Mouse (Mus musculus) neural tube, embryonic 11.5 days (tissue): Measurements from ENCODE around the gene Cyfip2. TPM values are rescaled to one million over a fixed set of nuclear protein-coding genes. Genes with fewer than 3 reads are reported as not detected.

Experiments
- ATAC-seq: fragments of 200-750 bp; cut with Nextera tagmentation; 2 replicates; pipeline ENCODE4 v1.8.0; 2017; ENCODE audit warnings: moderate number of reproducible peaks, mild to moderate bottlenecking, moderate TSS enrichment, moderate library complexity; ENCODE audit not compliant: insufficient read depth, low FRiP score, low TSS enrichment
- DNase-seq: peaks from one replicate; pipeline ENCODE4 v3.0.0-alpha.2; 2015; ENCODE audit warnings: low spot score
- H3K27ac ChIP-seq: fragments of 300-500 bp; sonication (generic); 2 replicates; pipeline ENCODE4 v1.5.1; 2014; ENCODE audit warnings: low read depth, mild to moderate bottlenecking, low read length
- H3K27me3 ChIP-seq: fragments of 300-500 bp; sonication (generic); 2 replicates; pipeline ENCODE4 v1.6.1; 2014; ENCODE audit warnings: mild to moderate bottlenecking, low read length, mixed read lengths; ENCODE audit not compliant: control insufficient read depth, insufficient read depth
- H3K36me3 ChIP-seq: fragments of 300-500 bp; sonication (generic); 2 replicates; pipeline ENCODE4 v1.6.1; 2014; ENCODE audit warnings: mild to moderate bottlenecking, low read length, moderate library complexity, mixed read lengths; ENCODE audit not compliant: control insufficient read depth, insufficient read depth
- H3K4me1 ChIP-seq: fragments of 300-500 bp; sonication (generic); 2 replicates; pipeline ENCODE4 v1.6.1; 2014; ENCODE audit warnings: low read length, mixed read lengths; ENCODE audit not compliant: control insufficient read depth, insufficient read depth
- H3K4me2 ChIP-seq: fragments of 300-500 bp; sonication (generic); 2 replicates; pipeline ENCODE4 v1.6.1; 2014; ENCODE audit warnings: low read depth, mild to moderate bottlenecking, moderate library complexity
- H3K4me3 ChIP-seq: fragments of 300-500 bp; sonication (generic); 2 replicates; pipeline ENCODE4 v1.5.1; 2014; ENCODE audit warnings: low read depth, low read length
- H3K9ac ChIP-seq: fragments of 300-500 bp; sonication (generic); 2 replicates; pipeline ENCODE4 v1.6.1; 2014; ENCODE audit warnings: mild to moderate bottlenecking, low read length
- H3K9me3 ChIP-seq: fragments of 300-500 bp; sonication (generic); 2 replicates; pipeline ENCODE4 v1.6.1; 2016; ENCODE audit warnings: low read length; ENCODE audit not compliant: control insufficient read depth
- WGBS: fragments of 180-500 bp; shearing (Covaris S2); extraction: QIAGEN DNeasy Blood & Tissue Kit; methylation state at CpG from one replicate; pipeline ENCODE4 v1.1.7; 2014; 5-methylcytosine and 5-hydroxymethylcytosine counted together
- polyA plus RNA-seq: library from polyadenylated mRNA; unstranded; fragments of >200 nt; fragmentation: Nextera tagmentation; extraction: Ambion mirVana; gene quantifications from 2 replicates; pipeline ENCODE4 v1.2.1, GENCODE M21; 2014

The Cyfip2 gene
- polyA plus RNA-seq, 1 experiment from 2014 or later, result 66.4 TPM

DNA sequence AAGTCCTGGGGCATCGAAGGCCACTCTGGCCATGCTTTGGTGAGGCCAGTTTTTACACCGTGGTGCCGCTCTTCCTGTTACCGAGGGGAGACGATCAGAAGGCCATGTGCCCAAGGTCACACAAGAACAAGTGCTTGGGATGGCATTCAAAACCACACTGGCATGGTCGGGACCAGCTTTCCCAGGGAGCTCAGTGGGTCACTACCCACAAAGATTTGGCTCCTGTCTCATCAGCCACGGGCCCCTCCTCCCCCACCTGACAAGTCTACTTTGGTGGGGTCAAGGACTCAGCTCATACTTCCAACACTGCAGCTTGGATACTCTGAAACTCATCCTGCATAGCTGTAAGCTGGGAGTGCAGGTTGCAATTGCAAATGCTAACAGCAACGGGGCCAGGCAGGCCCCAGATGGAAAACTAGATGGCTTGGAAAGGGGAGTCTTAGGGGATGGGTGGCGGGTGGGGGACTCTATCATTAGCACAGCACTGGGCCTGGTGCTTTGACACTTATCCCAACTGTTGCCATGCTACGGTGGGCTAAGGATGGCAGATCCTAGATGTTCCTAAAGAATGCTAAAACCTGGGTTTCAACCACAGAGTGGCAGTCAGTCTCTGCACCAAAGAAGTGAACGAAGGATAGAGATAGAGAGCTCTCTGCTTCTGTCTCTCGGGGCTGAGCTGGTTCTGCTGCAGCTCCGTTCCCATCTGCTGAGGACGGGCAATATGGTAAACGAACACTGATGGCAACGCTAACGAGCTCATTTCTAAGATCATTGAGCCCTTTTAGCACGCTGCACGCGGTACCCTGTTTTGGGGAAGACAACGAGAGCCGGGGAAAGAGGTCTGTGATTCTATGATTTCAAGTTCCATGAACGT, 67.7 kb downstream of the Cyfip2 start:
- H3K4me3 ChIP-seq, result no peak overlapping the region
- H3K27me3 ChIP-seq, result no peaks in the 10 kb centered on the region
- H3K4me1 ChIP-seq, result no peaks in the 10 kb centered on the region
- 90% methylated on average over 23 of the region's 23 CpGs for WGBS
- no peak for ATAC-seq
- H3K9me3 ChIP-seq, result no peaks in the 10 kb centered on the region
- no peak overlapping the region for H3K9ac ChIP-seq
- no peak overlapping the region for H3K4me2 ChIP-seq
- H3K27ac ChIP-seq, result no peak overlapping the region
- peaks cover 5% of the 10 kb centered on the region; the same call in 1 of the 2 replicates for H3K36me3 ChIP-seq
- DNase-seq, result no peak

DNA sequence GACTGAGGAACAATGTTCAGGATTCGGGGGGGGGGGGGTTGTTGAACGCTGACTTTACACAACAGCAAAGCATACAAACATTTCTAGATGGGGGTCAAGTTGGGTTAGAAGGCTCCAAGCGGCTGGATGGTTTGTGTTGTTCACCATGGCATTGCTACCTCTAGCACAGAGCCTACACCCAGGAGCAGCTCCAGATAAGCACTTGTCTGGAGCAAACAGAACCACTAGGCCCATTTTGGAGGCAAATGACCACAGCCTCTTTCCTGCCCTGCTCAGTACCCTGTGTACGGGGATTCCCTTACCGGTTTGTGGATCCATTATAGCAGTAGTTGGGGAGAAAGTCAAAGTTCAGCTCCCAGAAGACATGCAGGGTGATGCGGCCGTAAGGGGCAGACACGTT, 70.7 kb downstream of the Cyfip2 start:
- H3K36me3 ChIP-seq, result peaks cover 3% of the 10 kb centered on the region; the same call in 1 of the 2 replicates
- H3K27ac ChIP-seq, result no peak overlapping the region
- DNase-seq, result no peak
- no peak overlapping the region for H3K4me3 ChIP-seq
- H3K4me1 ChIP-seq, result no peaks in the 10 kb centered on the region
- no peaks in the 10 kb centered on the region for H3K27me3 ChIP-seq
- no peak overlapping the region for H3K4me2 ChIP-seq
- 95% methylated on average over 8 of the region's 8 CpGs for WGBS
- H3K9ac ChIP-seq, result no peak overlapping the region
- no peak for ATAC-seq
- no peaks in the 10 kb centered on the region for H3K9me3 ChIP-seq

DNA sequence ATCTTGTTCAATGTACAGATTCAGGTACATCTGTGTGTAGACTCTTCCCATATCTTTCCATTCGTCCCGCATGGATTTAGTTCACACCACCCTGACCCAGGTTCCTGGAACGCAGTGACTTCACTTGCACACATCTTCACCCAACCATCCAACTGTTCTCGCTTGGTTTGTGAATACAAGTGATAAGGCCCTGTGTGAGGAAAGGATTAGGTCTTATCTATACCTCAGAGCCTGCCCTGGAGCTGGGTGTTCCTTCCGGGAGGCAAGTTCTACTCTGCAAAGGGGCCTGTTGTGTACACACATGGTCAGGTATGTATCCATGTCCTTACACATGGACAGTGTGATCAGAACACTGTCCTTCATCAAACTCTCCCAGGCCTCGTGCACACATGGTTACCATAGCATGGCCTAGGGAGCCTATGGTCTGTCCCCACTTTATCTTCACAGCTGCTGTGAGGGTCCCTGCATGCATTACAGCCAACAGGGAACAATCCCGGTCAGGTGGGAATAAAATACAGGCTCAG, 71.4 kb downstream of the Cyfip2 start:
- peaks cover 3% of the 10 kb centered on the region; the same call in 1 of the 2 replicates for H3K36me3 ChIP-seq
- H3K4me3 ChIP-seq, result no peak overlapping the region
- WGBS, result 94% methylated on average over 7 of the region's 7 CpGs
- DNase-seq (no peak), ATAC-seq (no peak)
- H3K27me3 ChIP-seq, result no peaks in the 10 kb centered on the region
- no peak overlapping the region for H3K9ac ChIP-seq
- H3K9me3 ChIP-seq, result no peaks in the 10 kb centered on the region
- no peaks in the 10 kb centered on the region for H3K4me1 ChIP-seq
- H3K4me2 ChIP-seq, result no peak overlapping the region
- no peak overlapping the region for H3K27ac ChIP-seq

DNA sequence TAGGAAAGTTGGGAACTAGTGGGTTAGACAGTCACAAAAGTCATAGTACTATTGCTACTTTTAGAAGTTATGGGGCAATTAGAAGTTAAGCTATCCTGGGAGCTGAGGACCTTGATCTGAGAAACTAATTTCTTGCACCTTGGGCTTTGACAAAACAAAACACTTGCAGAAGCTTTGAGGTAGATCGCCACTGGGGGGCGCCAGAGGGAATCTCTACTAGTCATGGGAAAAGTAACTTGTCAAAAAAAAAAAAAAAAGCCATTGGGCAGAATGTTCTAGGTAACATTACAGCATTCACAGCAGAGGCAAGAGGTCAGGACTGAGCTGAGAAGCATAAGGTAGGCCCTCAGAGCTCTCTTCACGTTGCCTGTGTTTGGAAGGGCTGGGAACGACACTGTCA, 75.7 kb downstream of the Cyfip2 start:
- ATAC-seq, result no peak
- peaks cover 2% of the 10 kb centered on the region; the same call in 1 of the 2 replicates for H3K36me3 ChIP-seq

DNA sequence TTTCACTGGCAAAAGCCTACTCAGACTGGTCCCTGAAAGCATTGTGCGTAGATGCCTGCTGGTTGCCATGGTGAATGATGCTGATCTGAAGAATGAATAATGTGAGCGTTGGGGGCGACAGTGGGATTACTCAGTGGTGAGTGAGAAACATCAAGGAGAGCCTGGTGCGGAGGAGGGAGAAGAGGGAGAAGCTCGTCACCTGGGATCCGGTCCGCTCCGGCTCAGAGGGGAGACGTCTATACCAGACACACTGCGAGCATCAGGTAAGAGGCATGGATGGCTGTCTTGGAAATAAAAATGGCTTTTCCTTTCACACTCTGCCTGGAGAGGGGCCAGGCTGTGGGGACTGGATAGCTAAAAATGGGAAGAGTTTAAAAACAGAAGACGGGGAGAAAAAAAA, 77.3 kb downstream of the Cyfip2 start, which contains the start of gene Fndc9:
Gene Fndc9, plus strand, starts transcription at position 198 of the 400 bp plus-strand sequence.
- Histone ChIP-seq H3K36me3 (peaks cover 2% of the 10 kb centered on the region; the same call in 1 of the 2 replicates), H3K4me3 (no peak within 1 kb of the TSS), H3K27me3 (no peaks in the 10 kb centered on the region), H3K4me1 (no peaks in the 10 kb centered on the region), H3K9ac (no peak within 1 kb of the TSS), H3K4me2 (no peak within 1 kb of the TSS), H3K27ac (no peak within 1 kb of the TSS), H3K9me3 (no peaks in the 10 kb centered on the region)
- peak; percentile 33 for DNase-seq
- 69% methylated on average over 11 of the region's 11 CpGs for WGBS
- no peak for ATAC-seq

More for the DNA sequence above, 75.7 kb downstream of the Cyfip2 start:
- Histone ChIP-seq H3K27ac (no peak overlapping the region), H3K27me3 (no peaks in the 10 kb centered on the region), H3K4me3 (no peak overlapping the region), H3K9ac (no peak overlapping the region), H3K9me3 (no peaks in the 10 kb centered on the region), H3K4me1 (no peaks in the 10 kb centered on the region), H3K4me2 (no peak overlapping the region)
- DNase-seq, result peak; percentile 60
- WGBS, result 43% methylated on average over 4 of the region's 4 CpGs

DNA sequence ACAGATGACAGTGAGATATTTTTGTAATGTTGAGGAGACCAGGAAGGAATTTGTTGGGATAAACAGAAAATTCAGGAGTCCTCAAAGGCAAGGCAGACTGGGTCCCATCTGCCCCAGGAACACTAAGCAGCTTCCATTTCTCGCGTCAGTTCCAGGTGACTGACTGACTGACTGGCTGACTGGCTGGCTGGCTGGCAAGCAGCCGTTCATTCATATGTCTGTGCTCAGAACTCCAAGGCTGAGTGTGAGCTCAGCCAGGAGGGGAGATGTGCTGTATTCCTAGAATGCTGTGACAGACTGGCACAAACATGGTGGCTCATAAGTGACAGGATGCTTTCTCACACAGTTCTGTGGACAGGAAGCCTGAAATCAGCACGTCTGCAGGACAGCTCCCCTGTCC, 78.7 kb downstream of the Cyfip2 start:
- Histone ChIP-seq H3K4me2 (no peak overlapping the region), H3K4me3 (no peak overlapping the region), H3K9ac (no peak overlapping the region), H3K27me3 (no peaks in the 10 kb centered on the region), H3K4me1 (no peaks in the 10 kb centered on the region), H3K27ac (no peak overlapping the region), H3K36me3 (peaks cover 2% of the 10 kb centered on the region; the same call in 1 of the 2 replicates), H3K9me3 (no peaks in the 10 kb centered on the region)
- ATAC-seq (no peak), DNase-seq (no peak)
- 92% methylated on average over 4 of the region's 4 CpGs for WGBS

DNA sequence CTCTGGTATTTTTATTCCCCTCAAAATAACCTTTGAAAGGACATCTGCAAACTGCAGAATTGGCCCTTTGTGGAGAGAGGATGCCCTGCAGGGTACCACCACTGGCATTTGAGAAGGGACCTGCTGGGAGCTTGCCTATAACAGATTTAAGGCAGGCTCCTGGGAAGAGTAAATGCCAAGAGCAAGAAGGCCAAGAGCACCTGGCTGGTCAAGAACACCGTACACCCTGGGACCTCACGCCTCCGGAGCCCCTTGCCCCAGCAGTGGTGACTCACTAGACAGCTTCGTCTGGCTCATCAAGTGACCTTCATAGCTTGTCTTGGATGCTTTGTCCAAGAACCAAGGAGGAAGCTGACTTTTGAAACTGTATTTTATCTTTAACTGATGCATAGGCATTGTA, 79.9 kb downstream of the Cyfip2 start:
- Histone ChIP-seq H3K27me3 (no peaks in the 10 kb centered on the region), H3K4me1 (no peaks in the 10 kb centered on the region), H3K9ac (no peak overlapping the region), H3K36me3 (peaks cover 2% of the 10 kb centered on the region; the same call in 1 of the 2 replicates), H3K9me3 (no peaks in the 10 kb centered on the region), H3K4me3 (no peak overlapping the region), H3K4me2 (no peak overlapping the region), H3K27ac (no peak overlapping the region)
- no peak for ATAC-seq
- DNase-seq, result no peak
- 83% methylated on average over 4 of the region's 4 CpGs for WGBS

DNA sequence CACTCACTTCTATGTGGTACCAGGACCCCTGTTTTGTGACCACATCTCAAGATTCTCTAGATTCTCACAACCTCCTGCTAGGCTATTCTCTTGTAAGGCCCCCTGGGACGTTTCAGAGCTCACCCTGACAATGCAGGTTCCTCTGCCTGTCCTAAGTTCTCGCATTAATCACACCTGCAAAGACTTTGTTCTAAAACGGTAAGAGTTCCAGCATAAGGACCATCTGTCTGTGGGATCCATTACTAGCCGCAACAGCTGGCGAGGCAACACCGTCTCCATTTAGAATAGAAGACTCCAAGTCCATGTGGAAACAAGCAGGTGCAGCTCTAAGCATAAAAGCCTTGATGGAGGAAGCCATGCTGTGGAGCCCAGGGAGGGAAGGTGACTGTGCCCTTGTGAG, 82.5 kb downstream of the Cyfip2 start:
- Histone ChIP-seq H3K27me3 (no peaks in the 10 kb centered on the region), H3K4me2 (no peak overlapping the region), H3K4me3 (no peak overlapping the region), H3K9me3 (no peaks in the 10 kb centered on the region), H3K9ac (no peak overlapping the region), H3K27ac (no peak overlapping the region), H3K36me3 (no peaks in the 10 kb centered on the region), H3K4me1 (no peaks in the 10 kb centered on the region)
- 67% methylated on average over 6 of the region's 6 CpGs for WGBS
- DNase-seq (no peak), ATAC-seq (no peak)

DNA sequence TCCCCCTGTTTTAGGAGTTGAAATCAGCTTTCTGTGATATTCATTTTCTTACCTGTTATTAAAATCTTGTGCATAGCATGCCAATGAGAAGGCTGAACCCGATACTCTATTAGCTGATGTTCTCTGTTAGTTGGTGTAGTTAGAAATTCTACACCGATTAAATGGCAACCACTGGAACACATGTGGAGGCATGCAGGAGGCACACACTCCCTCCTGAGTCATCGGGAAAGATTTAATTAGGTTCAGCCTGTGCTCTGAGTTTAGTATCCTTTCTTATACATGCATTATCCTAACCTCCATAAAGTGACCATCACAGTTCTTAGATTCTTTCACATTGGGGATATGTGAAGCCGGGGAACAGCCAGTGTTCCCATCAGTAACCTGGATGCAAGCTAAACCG, 87.3 kb downstream of the Cyfip2 start:
- no peak for DNase-seq
- 90% methylated on average over 5 of the region's 5 CpGs for WGBS

More for the DNA sequence above, 87.3 kb downstream of the Cyfip2 start:
- Histone ChIP-seq H3K27me3 (no peaks in the 10 kb centered on the region), H3K9ac (no peak overlapping the region), H3K27ac (no peak overlapping the region), H3K4me2 (no peak overlapping the region), H3K9me3 (no peaks in the 10 kb centered on the region), H3K4me3 (no peak overlapping the region), H3K36me3 (no peaks in the 10 kb centered on the region), H3K4me1 (no peaks in the 10 kb centered on the region)
- ATAC-seq, result no peak
